Mouse (Mus musculus) heart, postnatal 0 days (tissue): Measurements from ENCODE around the gene Tmem50a. TPM values are rescaled to one million over a fixed set of nuclear protein-coding genes. Genes with fewer than 3 reads are reported as not detected.
A peak's percentile ranks its signal among the peaks of the same experiment; 100 is the strongest.

Experiments used
- ATAC-seq: fragments of 200-750 bp; cut with Nextera tagmentation; 2 replicates; pipeline ENCODE4 v1.8.0; 2017; ENCODE audit warnings: low read depth, moderate number of reproducible peaks, moderate library complexity; ENCODE audit not compliant: insufficient read depth
- DNase-seq: peaks from one replicate; pipeline ENCODE4 v3.0.0-alpha.2; 2016; ENCODE audit warnings: low spot score
- H3K27ac ChIP-seq: fragments of 300-500 bp; sonication (generic); 2 replicates; pipeline ENCODE4 v1.5.1; 2014; ENCODE audit warnings: low read depth, mild to moderate bottlenecking
- H3K27me3 ChIP-seq: fragments of 300-500 bp; sonication (generic); 2 replicates; pipeline ENCODE4 v1.6.1; 2014; ENCODE audit warnings: low read length, mixed read lengths; ENCODE audit not compliant: control insufficient read depth, insufficient read depth
- H3K36me3 ChIP-seq: fragments of 300-500 bp; sonication (generic); replicated peaks from 2 replicates; pipeline ENCODE4 v1.6.1; 2014; ENCODE audit warnings: low read length, mixed read lengths; ENCODE audit not compliant: control insufficient read depth, insufficient read depth
- H3K4me1 ChIP-seq: fragments of 300-500 bp; sonication (generic); 2 replicates; pipeline ENCODE4 v1.6.1; 2014; ENCODE audit warnings: antibody characterized with exemption; ENCODE audit not compliant: control insufficient read depth, insufficient read depth
- H3K4me2 ChIP-seq: fragments of 300-500 bp; sonication (generic); 2 replicates; pipeline ENCODE4 v1.6.1; 2014; ENCODE audit warnings: low read depth, mild to moderate bottlenecking, low read length, moderate library complexity
- H3K4me3 ChIP-seq: fragments of 300-500 bp; sonication (generic); 2 replicates; pipeline ENCODE4 v1.5.1; 2014; ENCODE audit warnings: low read depth, low read length
- H3K9ac ChIP-seq: fragments of 300-500 bp; sonication (generic); replicated peaks from 2 replicates; pipeline ENCODE4 v1.6.1; 2014; ENCODE audit warnings: low read depth, low read length, mixed read lengths
- H3K9me3 ChIP-seq: fragments of 300-500 bp; sonication (generic); replicated peaks from 2 replicates; pipeline ENCODE4 v1.6.1; 2016; ENCODE audit warnings: low read length; ENCODE audit not compliant: control insufficient read depth
- CTCF ChIP-seq: IDR thresholded peaks from 2 replicates; pipeline ENCODE4 v1.5.1; 2016; ENCODE audit warnings: antibody characterized with exemption, control low read depth, low read depth
- EP300 ChIP-seq: IDR thresholded peaks from 2 replicates; pipeline ENCODE4 v1.6.1; 2016; ENCODE audit warnings: antibody characterized with exemption, low read depth
- WGBS: fragments of 180-500 bp; shearing (Covaris S2); extraction: QIAGEN DNeasy Blood & Tissue Kit; methylation state at CpG from one replicate; pipeline ENCODE4 v1.1.7; 2014; 5-methylcytosine and 5-hydroxymethylcytosine counted together
- polyA plus RNA-seq: library from polyadenylated mRNA; unstranded; fragments of >200 nt; fragmentation: Nextera tagmentation; extraction: Ambion mirVana; gene quantifications from 2 replicates; pipeline ENCODE4 v1.2.1, GENCODE M21; 2015
- total RNA-seq: library from RNA; depleted of rRNA; stranded (reverse); fragments of >200 nt; gene quantifications from 2 replicates; pipeline ENCODE4 v1.2.3, GENCODE M21; 2014; ENCODE audit warnings: low replicate concordance

Tmem50a gene
- total and polyA plus RNA-seq, 2 experiments from 2014 or later: 117 to 160 TPM

DNA sequence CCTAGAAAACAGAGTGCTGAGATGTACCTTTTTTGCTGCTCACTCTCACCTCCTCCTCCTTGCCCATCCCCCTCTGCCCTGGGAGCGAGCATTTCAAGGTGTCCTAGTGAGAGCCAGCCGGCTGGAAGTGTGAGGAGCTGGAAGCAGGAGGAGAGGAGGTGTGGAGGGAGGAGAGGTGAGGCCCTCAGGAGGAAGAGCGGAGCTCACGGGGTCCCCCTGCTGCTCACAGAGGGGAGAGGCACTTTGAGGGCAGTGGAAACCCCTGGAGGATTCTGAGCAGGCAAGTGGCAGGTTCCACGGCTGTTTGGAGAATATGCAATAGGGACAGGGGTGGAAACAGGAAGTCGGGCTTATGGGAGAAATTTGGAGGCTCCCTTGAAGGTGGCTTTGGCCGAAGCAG is 31.6 kb downstream of the Tmem50a start:
- Histone ChIP-seq H3K27me3 (no peaks in the 10 kb centered on the region), H3K27ac (peak overlapping the region; percentile 85)

DNA sequence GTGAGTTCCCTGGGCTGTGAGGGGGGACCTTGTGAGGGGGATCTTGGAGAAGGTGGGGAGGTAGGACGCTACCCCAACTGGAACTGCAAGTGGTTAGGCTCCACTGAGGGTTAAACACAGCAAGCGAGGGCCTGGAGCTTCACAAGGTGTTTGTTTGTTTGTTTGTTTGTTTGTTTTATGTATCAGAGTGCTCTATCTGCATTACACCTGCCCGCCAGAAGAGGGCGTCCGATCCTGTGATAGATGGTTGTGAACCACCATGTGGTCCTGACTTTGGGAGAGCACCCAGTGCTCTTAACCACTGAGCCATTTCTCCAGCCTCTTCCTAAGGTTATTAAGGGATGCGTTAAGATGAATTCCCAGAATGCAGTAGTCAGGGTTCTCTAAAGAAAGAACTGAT is 34.8 kb downstream of the Tmem50a start:
- Histone ChIP-seq H3K36me3 (no peaks in the 10 kb centered on the region), H3K27me3 (no peaks in the 10 kb centered on the region), H3K4me2 (peak overlapping the region; percentile 67), H3K4me3 (0 out of 2 replicates have a peak overlapping the region, but pooled peaks have one; percentile 29), H3K4me1 (peaks cover 18% of the 10 kb centered on the region), H3K27ac (no peak overlapping the region), H3K9ac (no peak overlapping the region), H3K9me3 (no peaks in the 10 kb centered on the region)
- 41% methylated on average over 6 of the region's 6 CpGs for WGBS
- TF ChIP-seq CTCF (peak; percentile 45), EP300 (no peak)
- ATAC-seq (no peak), DNase-seq (no peak)

More for the DNA sequence above, 31.6 kb downstream of the Tmem50a start:
- DNase-seq: peak; percentile 56
- no peak overlapping the region for H3K9ac ChIP-seq
- no peak overlapping the region for H3K4me3 ChIP-seq
- H3K4me1 ChIP-seq: peaks cover 18% of the 10 kb centered on the region
- no peak for TF ChIP-seq EP300
- TF ChIP-seq CTCF: peak; percentile 55
- H3K9me3 ChIP-seq: no peaks in the 10 kb centered on the region
- H3K36me3 ChIP-seq: no peaks in the 10 kb centered on the region
- ATAC-seq: peak; percentile 52
- WGBS: 26% methylated on average over 7 of the region's 7 CpGs
- H3K4me2 ChIP-seq: no peak overlapping the region

GRCm38 (mm10) chr4:134879410-134879981 is 35.3 kb downstream of the Tmem50a start:
- peaks cover 15% of the 10 kb centered on the region for H3K4me1 ChIP-seq
- H3K4me2 ChIP-seq: peak overlapping the region; percentile 67
- H3K9me3 ChIP-seq: no peaks in the 10 kb centered on the region
- peak overlapping the region; percentile 29 for H3K4me3 ChIP-seq
- no peaks in the 10 kb centered on the region for H3K36me3 ChIP-seq
- no peak overlapping the region; the same call in 1 of the 2 replicates for H3K9ac ChIP-seq
- peak; percentile 50 for DNase-seq
- TF ChIP-seq CTCF: peak; percentile 77
- TF ChIP-seq EP300: no peak
- no peak for ATAC-seq
- no peaks in the 10 kb centered on the region for H3K27me3 ChIP-seq
- WGBS: 4% methylated on average over 17 of the region's 17 CpGs
- H3K27ac ChIP-seq: no peak overlapping the region

DNA sequence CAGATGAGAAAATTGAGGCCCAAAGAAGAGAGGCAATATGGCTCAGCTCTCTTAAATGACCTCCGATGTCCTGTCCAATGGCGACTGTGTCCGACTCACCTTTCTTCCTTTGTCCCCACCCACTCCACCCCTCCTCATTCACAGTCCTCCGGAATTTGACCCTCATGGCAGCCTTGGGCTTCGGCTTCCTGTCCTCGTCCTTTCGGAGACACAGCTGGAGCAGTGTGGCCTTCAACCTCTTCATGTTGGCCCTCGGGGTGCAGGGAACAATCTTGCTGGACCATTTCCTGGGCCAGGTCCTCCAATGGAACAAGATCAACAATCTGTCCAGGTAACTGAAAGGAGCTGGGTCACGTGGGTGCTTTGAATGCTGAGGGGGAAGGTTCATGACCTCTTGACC is 38.7 kb downstream of the Tmem50a start:
- Histone ChIP-seq H3K4me2 (no peak overlapping the region), H3K4me1 (peaks cover 7% of the 10 kb centered on the region), H3K27me3 (no peaks in the 10 kb centered on the region), H3K9ac (no peak overlapping the region), H3K4me3 (no peak overlapping the region), H3K36me3 (no peaks in the 10 kb centered on the region), H3K9me3 (no peaks in the 10 kb centered on the region), H3K27ac (no peak overlapping the region)
- DNase-seq: no peak
- WGBS: 71% methylated on average over 9 of the region's 9 CpGs
- no peak for ATAC-seq
- no peak for TF ChIP-seq EP300
- no peak for TF ChIP-seq CTCF

DNA sequence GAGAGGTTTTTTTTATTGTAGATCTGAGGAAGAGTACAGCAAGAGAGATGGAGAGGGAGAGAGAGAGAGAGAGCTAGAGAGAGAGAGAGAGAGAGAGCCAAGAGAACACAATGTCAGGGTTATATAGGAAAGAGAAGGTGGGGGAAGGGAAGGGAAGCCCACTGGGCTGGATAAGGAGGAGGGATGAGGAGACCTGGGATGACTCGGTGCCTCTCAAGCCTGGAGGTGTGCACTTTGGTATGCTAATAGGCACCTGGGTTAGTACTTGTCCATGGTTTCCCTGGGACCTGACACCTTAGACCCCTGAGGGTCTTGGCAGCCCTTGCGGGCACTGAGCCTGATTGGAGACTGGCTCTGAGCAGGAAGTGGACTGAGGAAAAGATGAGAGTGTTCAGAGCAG is 42.9 kb downstream of the Tmem50a start:
- no peak overlapping the region for H3K4me3 ChIP-seq
- no peak overlapping the region for H3K27ac ChIP-seq
- H3K9ac ChIP-seq: no peak overlapping the region
- TF ChIP-seq CTCF (no peak), EP300 (no peak)
- H3K27me3 ChIP-seq: peaks cover 8% of the 10 kb centered on the region
- no peak for ATAC-seq
- H3K4me1 ChIP-seq: peaks cover 9% of the 10 kb centered on the region; the same call in 1 of the 2 replicates
- 45% methylated on average over 2 of the region's 2 CpGs for WGBS
- H3K4me2 ChIP-seq: no peak overlapping the region
- DNase-seq: no peak
- no peaks in the 10 kb centered on the region for H3K9me3 ChIP-seq
- H3K36me3 ChIP-seq: no peaks in the 10 kb centered on the region

DNA sequence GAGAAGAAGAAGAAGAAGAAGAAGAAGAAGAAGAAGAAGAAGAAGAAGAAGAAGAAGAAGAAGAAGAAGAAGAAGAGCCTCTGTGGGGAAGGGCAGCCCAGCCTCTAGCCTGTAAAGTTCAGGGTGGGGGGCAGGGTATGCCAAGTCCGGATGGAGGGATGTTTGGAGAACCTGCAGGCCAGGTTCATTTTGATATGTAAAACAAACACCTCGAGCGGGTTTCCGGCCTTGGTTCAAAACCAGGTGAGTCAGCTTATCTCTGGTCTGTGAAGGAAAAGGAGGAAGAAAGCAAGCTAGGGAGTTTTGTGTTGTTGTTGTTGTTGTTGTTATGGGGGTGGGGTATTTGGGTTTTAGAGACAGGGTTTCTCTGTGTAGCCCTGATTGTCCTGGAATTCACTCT is 43.3 kb downstream of the Tmem50a start:
- H3K9me3 ChIP-seq: no peaks in the 10 kb centered on the region
- H3K36me3 ChIP-seq: no peaks in the 10 kb centered on the region
- H3K9ac ChIP-seq: no peak overlapping the region
- TF ChIP-seq EP300 (no peak), CTCF (no peak)
- no peak overlapping the region for H3K4me3 ChIP-seq
- H3K27ac ChIP-seq: no peak overlapping the region
- ATAC-seq (no peak), DNase-seq (no peak)
- H3K27me3 ChIP-seq: peaks cover 8% of the 10 kb centered on the region
- H3K4me2 ChIP-seq: no peak overlapping the region
- peaks cover 9% of the 10 kb centered on the region; the same call in 1 of the 2 replicates for H3K4me1 ChIP-seq
- 40% methylated on average over 4 of the region's 4 CpGs for WGBS
